Mouse (Mus musculus) bone marrow, adult 2 months (tissue): Measurements from ENCODE around the gene Ccni.

Experiments used
- CTCF ChIP-seq: fragments of 200-500 bp; IDR thresholded peaks from 2 replicates; pipeline ENCODE4 v1.5.1; 2011; ENCODE audit warnings: low read length, control low read depth; ENCODE audit not compliant: control insufficient read depth, insufficient read depth
- POLR2A ChIP-seq: fragments of 200-500 bp; IDR thresholded peaks from 2 replicates; pipeline ENCODE4 v1.6.1; 2011; ENCODE audit warnings: low read depth, mild to moderate bottlenecking, control low read depth, low read length, borderline replicate concordance; ENCODE audit not compliant: control insufficient read depth

- no peak for TF ChIP-seq POLR2A
- no peak for TF ChIP-seq CTCF
Observed at GRCm38 (mm10) chr5:93218375-93218774, 12.1 kb upstream of the Ccni start.
